Mouse (Mus musculus) urinary bladder, postnatal 4 days (tissue): ENCODE results near the gene Oat.

Source experiments
- DNase-seq, 2 experiments: peaks; one replicate each; pipeline ENCODE4 v3.0.0; 2021 to 2022; ENCODE audit warnings: low spot score in 2 of 2

Gene Oat

GRCm38 (mm10) chr7:132541566-132541965 is 34.6 kb downstream of the Oat start:
- no peak for DNase-seq

GRCm38 (mm10) chr7:132540597-132540996 is 35.6 kb downstream of the Oat start:
- no peak for DNase-seq

DNA sequence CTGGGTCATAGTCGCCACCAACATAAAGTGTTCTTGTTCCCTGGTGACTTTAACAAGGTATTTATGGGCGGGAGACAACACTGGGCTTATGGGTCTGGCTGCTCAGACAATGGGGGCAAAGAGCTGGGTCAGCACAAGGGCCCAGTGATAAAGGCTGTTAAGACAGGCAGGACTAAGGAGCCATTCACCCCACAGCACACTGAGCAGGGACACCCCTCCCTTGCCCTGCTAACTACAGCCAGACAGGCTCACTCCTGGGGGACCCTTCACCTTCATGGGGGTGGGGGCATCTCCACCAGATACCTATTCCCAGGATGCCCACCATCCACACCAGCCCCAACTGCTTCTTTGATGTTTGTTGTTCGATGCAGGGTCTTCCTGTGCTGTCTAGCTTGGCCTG is 47.0 kb downstream of the Oat start:
- no peak for DNase-seq

DNA sequence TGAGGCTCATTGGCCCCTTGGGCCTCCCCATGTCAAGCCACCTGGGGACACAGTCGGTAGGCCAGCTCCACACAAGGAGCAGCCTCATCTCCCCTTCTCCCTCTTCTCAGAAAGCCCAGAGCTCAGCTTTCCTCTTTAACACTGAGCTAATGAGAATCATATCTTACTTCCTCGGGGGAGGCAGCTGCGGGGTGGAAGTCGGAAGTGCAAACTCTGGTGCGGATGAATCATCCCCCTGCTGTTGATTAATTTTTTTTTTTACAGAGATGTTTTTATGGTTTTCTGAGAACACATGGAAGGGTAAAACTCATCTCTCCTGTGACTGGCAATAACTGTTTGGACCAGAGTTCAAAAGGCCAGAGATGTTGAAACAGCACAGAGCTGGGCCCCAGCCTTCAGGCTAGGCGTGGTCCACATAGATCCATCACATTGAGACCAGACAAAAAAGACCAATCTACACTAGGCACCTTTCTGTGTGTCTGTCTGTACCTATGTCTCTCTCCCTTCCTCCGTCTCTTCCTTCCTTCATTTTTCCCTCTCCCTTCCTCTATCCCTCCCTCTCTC is 62.7 kb downstream of the Oat start:
- DNase-seq: no peak

DNA sequence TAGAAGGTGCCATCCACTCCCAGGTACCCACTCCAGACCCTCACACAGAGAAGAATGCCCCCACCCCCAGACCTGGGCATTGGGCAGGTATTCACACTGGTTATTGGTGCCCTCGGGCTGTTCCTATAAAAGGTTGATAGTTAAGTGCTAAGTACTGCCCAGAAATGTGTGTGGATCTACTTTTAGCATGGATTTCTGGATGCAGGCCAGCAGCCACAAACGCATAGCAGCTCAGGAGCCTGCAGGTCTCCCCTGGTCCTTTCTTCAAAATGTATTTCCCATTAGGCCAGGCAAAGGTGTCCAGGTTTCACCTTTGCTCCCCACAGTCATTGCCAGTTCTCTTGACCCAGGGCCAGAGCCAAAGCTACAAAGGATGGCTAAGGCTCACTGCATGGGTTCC is 67.1 kb downstream of the Oat start:
- no peak for DNase-seq
